ENCODE assay signal across 12 mouse cellular contexts in genomic region chr9:31221170-31221569, GRCm38 (mm10). TPM values are rescaled to one million over a fixed set of nuclear protein-coding genes. Genes with fewer than 3 reads are reported as not detected.
DNase-seq lines count a peak whose midpoint lies in the region; ATAC-seq lines count a peak whose summit lies in the region.
"Had no signal": no experiment of that assay in that cellular context is flagged by ENCODE, and none has a peak within 500 bp of the region (broad histone marks: within the 10 kb centered on the region; RNA-seq: fewer than 3 reads in every experiment).

No protein-coding gene starts in this region.

- no peak for ATAC-seq in neural tube, embryonic 15.5 days (ENCODE audit: low FRiP score)
- ATAC-seq in intestine, embryonic 14.5 days (replicated peaks; ENCODE audit: low FRiP score, low TSS enrichment, low read depth): no peak

- 45% methylated on average over 10 of the region's 10 CpGs for WGBS in neural tube, embryonic 15.5 days
- WGBS in intestine, embryonic 14.5 days: 30% methylated on average over 10 of the region's 10 CpGs

- no peaks in the 10 kb centered on the region for H3K9me3 ChIP-seq in neural tube, embryonic 15.5 days (replicated peaks)
- H3K9me3 ChIP-seq in intestine, embryonic 14.5 days (ENCODE audit: control insufficient read depth, low read length): no peaks in the 10 kb centered on the region
- H3K9me3 ChIP-seq: hindbrain, embryonic 10.5 days; neural tube, embryonic 13.5 days had no signal

- peak; percentile 32 for DNase-seq in embryo, embryonic 10.5 days (ENCODE audit: low spot score)
- DNase-seq in embryo, embryonic 10 days (ENCODE audit: low spot score): no peak
- DNase-seq in neural tube, embryonic 10.5 days (ENCODE audit: extremely low spot score, low spot score): peak; percentile 18
- no peak for DNase-seq in intestine, embryonic 14.5 days (ENCODE audit: low spot score)
- no peak for DNase-seq in layer of hippocampus, postnatal 14 days (ENCODE audit: low spot score in 2 of 2)
- no peak for DNase-seq in cerebellum, adult 18-20 months
- DNase-seq in spleen, postnatal 36 days (ENCODE audit: low spot score in 2 of 2): no peak

- no peaks in the 10 kb centered on the region for H3K4me1 ChIP-seq in neural tube, embryonic 15.5 days
- no peaks in the 10 kb centered on the region for H3K4me1 ChIP-seq in intestine, embryonic 14.5 days (replicated peaks; ENCODE audit: control insufficient read depth, insufficient read depth, low read length)
- H3K4me1 ChIP-seq: neural tube, embryonic 13.5 days had no signal

- H3K4me2 ChIP-seq in neural tube, embryonic 15.5 days: no peak overlapping the region
- peak overlapping the region; percentile 12; the same call in 1 of the 2 replicates for H3K4me2 ChIP-seq in intestine, embryonic 14.5 days (ENCODE audit: low read length)
- H3K4me2 ChIP-seq: neural tube, embryonic 13.5 days had no signal

- no peak overlapping the region for H3K27ac ChIP-seq in neural tube, embryonic 15.5 days (replicated peaks)
- 0 out of 2 replicates have a peak overlapping the region, but pooled peaks have one; percentile 38 for H3K27ac ChIP-seq in intestine, embryonic 14.5 days (ENCODE audit: low read depth)
- H3K27ac ChIP-seq: hindbrain, embryonic 10.5 days; left cerebral cortex, adult 2 months; macrophage; neural tube, embryonic 13.5 days had no signal

- no peaks in the 10 kb centered on the region for H3K36me3 ChIP-seq in neural tube, embryonic 15.5 days
- no peaks in the 10 kb centered on the region for H3K36me3 ChIP-seq in intestine, embryonic 14.5 days (ENCODE audit: control insufficient read depth, insufficient read depth, low read length)
- H3K36me3 ChIP-seq: hindbrain, embryonic 10.5 days; neural tube, embryonic 13.5 days had no signal

- H3K9ac ChIP-seq in neural tube, embryonic 15.5 days (replicated peaks): no peak overlapping the region
- no peak overlapping the region for H3K9ac ChIP-seq in intestine, embryonic 14.5 days (ENCODE audit: low read length)
- H3K9ac ChIP-seq: neural tube, embryonic 13.5 days had no signal

- no peak overlapping the region for H3K4me3 ChIP-seq in neural tube, embryonic 15.5 days (replicated peaks)
- no peak overlapping the region for H3K4me3 ChIP-seq in intestine, embryonic 14.5 days (ENCODE audit: low read depth, low read length)
- H3K4me3 ChIP-seq: hindbrain, embryonic 10.5 days; left cerebral cortex, adult 2 months; neural tube, embryonic 13.5 days had no signal

- H3K27me3 ChIP-seq in neural tube, embryonic 15.5 days (replicated peaks): no peaks in the 10 kb centered on the region
- no peaks in the 10 kb centered on the region for H3K27me3 ChIP-seq in intestine, embryonic 14.5 days (replicated peaks; ENCODE audit: control insufficient read depth, insufficient read depth, low read length)
- H3K27me3 ChIP-seq: neural tube, embryonic 13.5 days had no signal

RNA-seq across cellular contexts. Expression of gene Aplp2, which starts 9.6 kb away (rescaled TPM):
- 450 and 456 TPM in 2 replicates for polyA plus RNA-seq in neural tube, embryonic 15.5 days (2015; fragmentation: Nextera tagmentation; extraction: Ambion mirVana)
- 220 and 232 TPM in 2 replicates for polyA plus RNA-seq in intestine, embryonic 14.5 days (2014; fragmentation: Nextera tagmentation; extraction: Ambion mirVana)
- 100 to 1,000 TPM; 441 to 464 TPM for total RNA-seq in layer of hippocampus, postnatal 14 days (2021)

RNA-seq across cellular contexts. Expression of gene Prdm10, which starts 59.2 kb away (rescaled TPM):
- polyA plus RNA-seq in neural tube, embryonic 15.5 days (2015; fragmentation: Nextera tagmentation; extraction: Ambion mirVana): 6.4 and 7.3 TPM in 2 replicates
- polyA plus RNA-seq in intestine, embryonic 14.5 days (2014; fragmentation: Nextera tagmentation; extraction: Ambion mirVana): 6.0 and 6.4 TPM in 2 replicates
- total RNA-seq in layer of hippocampus, postnatal 14 days (2021): 10 to 100 TPM; 16.8 to 17.2 TPM

Comparison
In these comparisons a context has a peak if more than half of its experiments do, and no peak if none do; other contexts are left out.
1. DNase-seq: peak in embryo, embryonic 10.5 days (single experiment) and neural tube, embryonic 10.5 days (single experiment); none in embryo, embryonic 10 days (single experiment), intestine, embryonic 14.5 days (single experiment), layer of hippocampus, postnatal 14 days (0 of 2), cerebellum, adult 18-20 months (0 of 2) and spleen, postnatal 36 days (0 of 2).